Mouse (Mus musculus): ENCODE results near the gene Cfap20. TPM values are rescaled to one million over a fixed set of nuclear protein-coding genes. Genes with fewer than 3 reads are reported as not detected.

Cfap20 gene
- polyA plus RNA-seq, 1 experiment from 2014 or later = 195 TPM

DNA sequence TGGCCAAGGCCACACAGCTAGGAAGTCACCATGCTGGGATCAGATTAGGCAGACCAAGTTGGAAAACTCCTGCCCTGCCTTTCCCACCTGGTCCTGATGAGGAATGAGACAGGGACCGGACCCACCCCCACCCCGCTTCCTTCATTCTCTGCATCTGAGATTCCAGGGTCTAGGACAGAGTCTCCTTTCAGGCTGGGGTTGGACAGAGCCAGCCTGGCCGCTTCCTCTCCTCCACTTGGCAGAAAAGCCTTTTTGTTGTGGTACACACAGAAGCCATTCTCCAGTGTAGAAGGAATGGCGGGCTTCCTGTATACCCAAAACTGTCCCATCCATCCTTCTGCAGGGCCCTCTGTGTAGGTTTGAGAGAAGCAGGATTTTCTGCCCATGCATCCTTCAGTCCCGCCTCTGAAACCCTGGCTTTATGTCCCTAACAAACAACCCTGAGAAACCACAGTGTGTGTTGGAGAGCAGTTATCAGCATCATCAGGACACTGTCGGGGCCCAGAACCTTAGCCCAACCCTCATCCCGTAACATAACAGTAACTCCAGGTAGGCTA, 59.2 kb downstream of the Cfap20 start:
- no peak overlapping the region for H3K9ac ChIP-seq (ENCODE audit: low read length)
- no peaks in the 10 kb centered on the region for H3K9me3 ChIP-seq (ENCODE audit: control insufficient read depth, low read length)
- no peak for ATAC-seq (ENCODE audit: insufficient number of reproducible peaks, insufficient read depth, low FRiP score, low read depth)
- 74% methylated on average over 7 of the region's 7 CpGs for WGBS
- peaks cover 51% of the 10 kb centered on the region for H3K36me3 ChIP-seq (ENCODE audit: control insufficient read depth, insufficient read depth, low read length)
- no peak overlapping the region for H3K4me2 ChIP-seq (ENCODE audit: low read length)
- peak overlapping the region in 1 of 2 experiments; percentile 14; a peak in 1 of 4 replicates for H3K27ac ChIP-seq (replicated peaks in 1 of 2; ENCODE audit: control insufficient read depth in 1 of 2, insufficient read depth in 1 of 2, low read depth in 2 of 2, low read length in 2 of 2)
- H3K27me3 ChIP-seq (ENCODE audit: control insufficient read depth, insufficient read depth, low read length) = no peaks in the 10 kb centered on the region
- peaks cover 26 to 46% of the 10 kb centered on the region in 2 experiments for H3K4me1 ChIP-seq (ENCODE audit: control insufficient read depth in 2 of 2, insufficient read depth in 2 of 2, low read length in 2 of 2)
- H3K4me3 ChIP-seq (ENCODE audit: control insufficient read depth in 1 of 2, insufficient read depth in 1 of 2, low read depth in 1 of 2, low read length in 2 of 2) = no peak overlapping the region

DNA sequence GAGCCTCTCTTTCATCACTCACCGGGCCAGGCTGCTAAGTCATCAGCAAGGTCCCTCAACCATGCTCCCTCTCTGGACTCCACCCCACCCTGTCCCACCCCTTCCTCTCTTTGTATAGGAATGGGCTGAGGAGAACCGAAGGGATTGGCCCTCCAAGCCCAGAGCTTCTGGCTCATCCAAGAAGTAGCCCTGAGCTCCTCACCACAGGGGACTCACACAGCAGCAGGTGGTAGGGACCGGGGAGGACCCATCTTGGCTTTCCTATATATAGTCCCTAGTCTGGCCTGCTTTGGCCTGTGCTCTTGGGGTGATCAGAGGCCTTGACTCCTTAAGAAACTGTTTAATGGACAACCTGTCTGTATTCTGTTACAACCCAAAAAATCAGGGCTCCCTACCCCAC, 60.2 kb downstream of the Cfap20 start:
- 66% methylated on average over 3 of the region's 3 CpGs for WGBS
- Histone ChIP-seq H3K9me3 (ENCODE audit: control insufficient read depth, low read length) (no peaks in the 10 kb centered on the region), H3K36me3 (ENCODE audit: control insufficient read depth, insufficient read depth, low read length) (peaks cover 61% of the 10 kb centered on the region), H3K27ac (replicated peaks in 1 of 2; ENCODE audit: control insufficient read depth in 1 of 2, insufficient read depth in 1 of 2, low read depth in 2 of 2, low read length in 2 of 2) (no peak overlapping the region), H3K4me2 (ENCODE audit: low read length) (no peak overlapping the region), H3K4me1 (ENCODE audit: control insufficient read depth in 2 of 2, insufficient read depth in 2 of 2, low read length in 2 of 2) (peaks cover 26 to 53% of the 10 kb centered on the region in 2 experiments), H3K27me3 (ENCODE audit: control insufficient read depth, insufficient read depth, low read length) (no peaks in the 10 kb centered on the region), H3K4me3 (ENCODE audit: control insufficient read depth in 1 of 2, insufficient read depth in 1 of 2, low read depth in 1 of 2, low read length in 2 of 2) (no peak overlapping the region), H3K9ac (ENCODE audit: low read length) (no peak overlapping the region)
- ATAC-seq (ENCODE audit: insufficient number of reproducible peaks, insufficient read depth, low FRiP score, low read depth) = no peak

DNA sequence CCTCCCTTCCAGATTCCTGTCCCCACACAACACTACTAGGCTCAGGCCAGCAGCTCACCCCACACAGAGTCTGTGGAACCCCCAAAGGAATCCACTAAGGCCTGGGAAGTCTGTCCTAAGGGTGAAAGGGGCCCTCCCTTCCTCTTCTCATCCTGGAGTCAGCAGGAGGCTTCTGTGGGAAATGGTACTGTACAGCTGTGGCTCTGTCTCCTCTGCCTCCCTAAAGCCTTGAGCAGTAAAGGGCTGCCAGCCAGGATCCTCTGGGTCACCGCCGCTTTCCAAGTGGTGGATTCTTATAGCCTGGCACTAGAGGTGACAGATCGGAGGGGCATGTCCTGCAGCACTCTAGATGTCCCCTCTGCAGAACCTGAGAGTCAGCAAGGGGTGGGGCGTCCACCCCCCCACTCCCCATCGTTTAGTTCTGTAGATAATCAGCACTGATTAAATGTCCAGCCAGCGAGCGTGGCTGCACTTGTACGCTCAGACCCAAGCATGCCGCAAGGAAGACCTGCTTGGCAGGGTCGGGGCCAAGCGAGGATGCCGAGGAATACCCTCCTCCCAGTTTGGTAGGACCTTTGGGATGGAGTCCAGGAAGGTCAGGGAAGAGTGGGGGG, 61.2 kb downstream of the Cfap20 start:
- Histone ChIP-seq H3K9me3 (ENCODE audit: control insufficient read depth, low read length) (no peaks in the 10 kb centered on the region), H3K4me2 (ENCODE audit: low read length) (no peak overlapping the region), H3K4me3 (ENCODE audit: control insufficient read depth in 1 of 2, insufficient read depth in 1 of 2, low read depth in 1 of 2, low read length in 2 of 2) (no peak overlapping the region), H3K27me3 (ENCODE audit: control insufficient read depth, insufficient read depth, low read length) (no peaks in the 10 kb centered on the region), H3K36me3 (ENCODE audit: control insufficient read depth, insufficient read depth, low read length) (peaks cover 71% of the 10 kb centered on the region), H3K27ac (replicated peaks in 1 of 2; ENCODE audit: control insufficient read depth in 1 of 2, insufficient read depth in 1 of 2, low read depth in 2 of 2, low read length in 2 of 2) (peak overlapping the region in 1 of 2 experiments; percentile 41; a peak in 2 of 4 replicates), H3K9ac (ENCODE audit: low read length) (peak overlapping the region; percentile 25; the same call in 1 of the 2 replicates), H3K4me1 (ENCODE audit: control insufficient read depth in 2 of 2, insufficient read depth in 2 of 2, low read length in 2 of 2) (peaks cover 26 to 56% of the 10 kb centered on the region in 2 experiments)
- 52% methylated on average over 12 of the region's 12 CpGs for WGBS
- ATAC-seq (ENCODE audit: insufficient number of reproducible peaks, insufficient read depth, low FRiP score, low read depth) = no peak

Other genes starting within 250 kb of the Cfap20 start
- 8.7 and 9.3 TPM in 2 replicates for gene Kifc3, start 232.1 kb downstream of the Cfap20 start, polyA plus RNA-seq (2014; fragmentation: Nextera tagmentation; extraction: Ambion mirVana)
- 0.71 and 1.00 TPM in 2 replicates for gene Cngb1, start 128.3 kb downstream of the Cfap20 start, polyA plus RNA-seq (2014; fragmentation: Nextera tagmentation; extraction: Ambion mirVana)
- 0.40 TPM in 1 of 2 replicates, not detected in the other for gene Tepp, start 124.3 kb downstream of the Cfap20 start, polyA plus RNA-seq (2014; fragmentation: Nextera tagmentation; extraction: Ambion mirVana)
- gene Zfp319, start 102.9 kb downstream of the Cfap20 start, polyA plus RNA-seq (2014; fragmentation: Nextera tagmentation; extraction: Ambion mirVana) = 5.2 and 5.3 TPM in 2 replicates
- gene Usb1, start 102.6 kb downstream of the Cfap20 start, polyA plus RNA-seq (2014; fragmentation: Nextera tagmentation; extraction: Ambion mirVana) = 24.9 and 26.1 TPM in 2 replicates
- 49.7 and 58.5 TPM in 2 replicates for gene Mmp15, start 82.6 kb downstream of the Cfap20 start, polyA plus RNA-seq (2014; fragmentation: Nextera tagmentation; extraction: Ambion mirVana)
- 16.7 and 17.4 TPM in 2 replicates for gene Csnk2a2, start 55.2 kb upstream of the Cfap20 start, polyA plus RNA-seq (2014; fragmentation: Nextera tagmentation; extraction: Ambion mirVana)
- 2.4 and 2.8 TPM in 2 replicates for gene Ccdc113, start 99.2 kb upstream of the Cfap20 start, polyA plus RNA-seq (2014; fragmentation: Nextera tagmentation; extraction: Ambion mirVana)
- not detected in 2 replicates for gene Prss54, start 141.5 kb upstream of the Cfap20 start, polyA plus RNA-seq (2014; fragmentation: Nextera tagmentation; extraction: Ambion mirVana)
- 13.8 and 13.9 TPM in 2 replicates for gene Gins3, start 198.6 kb upstream of the Cfap20 start, polyA plus RNA-seq (2014; fragmentation: Nextera tagmentation; extraction: Ambion mirVana)
- 309 and 325 TPM in 2 replicates for gene Ndrg4, start 242.1 kb upstream of the Cfap20 start, polyA plus RNA-seq (2014; fragmentation: Nextera tagmentation; extraction: Ambion mirVana)